Mouse (Mus musculus) brain, embryonic 14.5 days (tissue): ENCODE data around the gene Psmb1.

Experiments used
- CTCF ChIP-seq: fragments of 200-500 bp; IDR thresholded peaks from 2 replicates; pipeline ENCODE4 v1.5.1; 2012; ENCODE audit warnings: inconsistent platforms, mild to moderate bottlenecking, moderate library complexity, borderline replicate concordance; ENCODE audit not compliant: insufficient read depth, insufficient read length; ENCODE audit errors: extremely low read depth
- POLR2A ChIP-seq: fragments of 200-500 bp; IDR thresholded peaks from 2 replicates; pipeline ENCODE4 v1.6.1; 2012; ENCODE audit warnings: mild to moderate bottlenecking, inconsistent platforms, borderline replicate concordance; ENCODE audit not compliant: poor library complexity, insufficient read depth, insufficient read length, severe bottlenecking; ENCODE audit errors: extremely low read depth

- TF ChIP-seq POLR2A (no peak), CTCF (no peak)
Measured at GRCm38 (mm10) chr17:15447831-15448230, 51.7 kb downstream of the Psmb1 start.
